Mouse (Mus musculus) liver, adult 2 months (tissue): ENCODE results near the gene Nrp2. TPM values are rescaled to one million over a fixed set of nuclear protein-coding genes. Genes with fewer than 3 reads are reported as not detected.
A peak's percentile ranks its signal among the peaks of the same experiment; 100 is the strongest.

Source experiments
- DNase-seq: peaks from one replicate; pipeline ENCODE4 v3.0.0-alpha.2; 2011; ENCODE audit warnings: low read depth, low spot score; ENCODE audit errors: extremely low read depth
- H3K27ac ChIP-seq: fragments of 200-500 bp; replicated peaks from 2 replicates; pipeline ENCODE4 v1.5.1; 2012; ENCODE audit warnings: low read depth, mild to moderate bottlenecking, control low read depth, inconsistent platforms, low read length; ENCODE audit not compliant: insufficient read depth
- H3K27me3 ChIP-seq: fragments of 200-500 bp; 2 replicates; pipeline ENCODE4 v1.6.1; 2012; ENCODE audit warnings: mild to moderate bottlenecking, moderate library complexity, low read length, inconsistent platforms; ENCODE audit not compliant: control insufficient read depth, insufficient read depth
- H3K36me3 ChIP-seq: fragments of 200-500 bp; 2 replicates; pipeline ENCODE4 v1.6.1; 2012; ENCODE audit warnings: low read length, inconsistent platforms; ENCODE audit not compliant: control insufficient read depth, insufficient read depth
- H3K4me1 ChIP-seq: fragments of 200-500 bp; 2 replicates; pipeline ENCODE4 v1.6.1; 2011; ENCODE audit warnings: low read length; ENCODE audit not compliant: control insufficient read depth, insufficient read depth
- H3K4me3 ChIP-seq: fragments of 200-500 bp; 2 replicates; pipeline ENCODE4 v1.5.1; 2011; ENCODE audit warnings: low read depth, mild to moderate bottlenecking, control low read depth, low read length, moderate library complexity; ENCODE audit not compliant: insufficient read depth
- H3K79me2 ChIP-seq: fragments of 200-500 bp; 2 replicates; pipeline ENCODE4 v1.6.1; 2012; ENCODE audit warnings: inconsistent platforms, mild to moderate bottlenecking, low read length, moderate library complexity; ENCODE audit not compliant: control insufficient read depth, insufficient read depth
- H3K9ac ChIP-seq: fragments of 200-500 bp; 2 replicates; pipeline ENCODE4 v1.6.1; 2012; ENCODE audit warnings: low read depth, mild to moderate bottlenecking, control low read depth, inconsistent platforms, low read length
- CTCF ChIP-seq: fragments of 200-500 bp; IDR thresholded peaks from 2 replicates; pipeline ENCODE4 v1.5.1; 2011; ENCODE audit warnings: low read depth, low read length, control low read depth
- POLR2A ChIP-seq: fragments of 200-500 bp; IDR thresholded peaks from 2 replicates; pipeline ENCODE4 v1.6.1; 2011; ENCODE audit warnings: low read length, control low read depth; ENCODE audit not compliant: insufficient read depth; ENCODE audit errors: extremely low read depth
- WGBS: fragments of 180-500 bp; shearing (Covaris S2); methylation state at CpG from one replicate; pipeline ENCODE4 v1.1.7; 2018; 5-methylcytosine and 5-hydroxymethylcytosine counted together
- polyA plus RNA-seq: library from polyadenylated mRNA; depleted of rRNA; stranded (reverse); fragments of >200 nt; gene quantifications from 2 replicates; pipeline ENCODE4 v1.2.3, GENCODE M21; 2012
- total RNA-seq: library from RNA; depleted of rRNA; stranded (reverse); fragments of >200 nt; gene quantifications from 2 replicates; pipeline ENCODE4 v1.2.3, GENCODE M21; 2014

Nrp2 gene
- total and polyA plus RNA-seq, 2 experiments: 3.2 to 11.4 TPM

GRCm38 (mm10) chr1:62760565-62760964 lies 57.5 kb downstream of the Nrp2 start:
- Histone ChIP-seq H3K4me3 (no peak overlapping the region), H3K27ac (0 out of 2 replicates have a peak overlapping the region, but pooled peaks have one; percentile 0), H3K36me3 (no peaks in the 10 kb centered on the region), H3K4me1 (no peaks in the 10 kb centered on the region), H3K79me2 (no peaks in the 10 kb centered on the region), H3K9ac (no peak overlapping the region), H3K27me3 (no peaks in the 10 kb centered on the region)
- WGBS: 64% methylated on average over 17 of the region's 17 CpGs
- TF ChIP-seq CTCF (no peak), POLR2A (no peak)
- DNase-seq: no peak

- no peak for DNase-seq
Measured at GRCm38 (mm10) chr1:62763779-62764178, 60.7 kb downstream of the Nrp2 start.

GRCm38 (mm10) chr1:62765171-62765570 lies 62.1 kb downstream of the Nrp2 start:
- no peak for DNase-seq
- TF ChIP-seq CTCF (no peak), POLR2A (no peak)
- 86% methylated on average over 7 of the region's 7 CpGs for WGBS

More at GRCm38 (mm10) chr1:62763779-62764178, 60.7 kb downstream of the Nrp2 start:
- H3K4me1 ChIP-seq: no peaks in the 10 kb centered on the region
- no peak overlapping the region for H3K27ac ChIP-seq
- H3K4me3 ChIP-seq: no peak overlapping the region
- WGBS: 89% methylated on average over 4 of the region's 4 CpGs
- no peak overlapping the region for H3K9ac ChIP-seq
- no peaks in the 10 kb centered on the region for H3K36me3 ChIP-seq
- H3K79me2 ChIP-seq: no peaks in the 10 kb centered on the region
- no peaks in the 10 kb centered on the region for H3K27me3 ChIP-seq
- TF ChIP-seq CTCF (no peak), POLR2A (no peak)

GRCm38 (mm10) chr1:62766766-62767165 lies 63.7 kb downstream of the Nrp2 start:
- Histone ChIP-seq H3K4me1 (peaks cover 3% of the 10 kb centered on the region; the same call in 1 of the 2 replicates), H3K36me3 (no peaks in the 10 kb centered on the region), H3K4me3 (no peak overlapping the region), H3K79me2 (no peaks in the 10 kb centered on the region), H3K27ac (no peak overlapping the region), H3K27me3 (no peaks in the 10 kb centered on the region), H3K9ac (no peak overlapping the region)
- no peak for TF ChIP-seq POLR2A
- no peak for TF ChIP-seq CTCF
- WGBS: 46% methylated on average over 4 of the region's 4 CpGs
- DNase-seq: no peak

More at GRCm38 (mm10) chr1:62765171-62765570, 62.1 kb downstream of the Nrp2 start:
- no peaks in the 10 kb centered on the region for H3K27me3 ChIP-seq
- H3K4me1 ChIP-seq: peaks cover under 1% of the 10 kb centered on the region; the same call in 1 of the 2 replicates
- H3K27ac ChIP-seq: no peak overlapping the region
- H3K79me2 ChIP-seq: no peaks in the 10 kb centered on the region
- H3K9ac ChIP-seq: no peak overlapping the region
- H3K4me3 ChIP-seq: no peak overlapping the region
- H3K36me3 ChIP-seq: no peaks in the 10 kb centered on the region

- Histone ChIP-seq H3K4me1 (peaks cover 3% of the 10 kb centered on the region; the same call in 1 of the 2 replicates), H3K27ac (no peak overlapping the region), H3K4me3 (no peak overlapping the region), H3K36me3 (no peaks in the 10 kb centered on the region; the same call in 1 of the 2 replicates), H3K27me3 (no peaks in the 10 kb centered on the region), H3K79me2 (no peaks in the 10 kb centered on the region), H3K9ac (no peak overlapping the region)
- 91% methylated on average over 9 of the region's 9 CpGs for WGBS
- TF ChIP-seq POLR2A (no peak), CTCF (no peak)
- no peak for DNase-seq
Measured at GRCm38 (mm10) chr1:62767611-62768010, 64.5 kb downstream of the Nrp2 start.

GRCm38 (mm10) chr1:62770576-62770975 lies 67.5 kb downstream of the Nrp2 start:
- Histone ChIP-seq H3K79me2 (no peaks in the 10 kb centered on the region), H3K27me3 (no peaks in the 10 kb centered on the region), H3K27ac (no peak overlapping the region), H3K4me1 (peaks cover 3% of the 10 kb centered on the region; the same call in 1 of the 2 replicates), H3K36me3 (no peaks in the 10 kb centered on the region; the same call in 1 of the 2 replicates), H3K4me3 (no peak overlapping the region), H3K9ac (no peak overlapping the region)
- TF ChIP-seq CTCF (no peak), POLR2A (no peak)
- peak; percentile 19 for DNase-seq
- WGBS: 71% methylated on average over 4 of the region's 4 CpGs
